Mouse (Mus musculus): Measurements from ENCODE around the gene Hoxd8.

The Hoxd8 gene

DNA sequence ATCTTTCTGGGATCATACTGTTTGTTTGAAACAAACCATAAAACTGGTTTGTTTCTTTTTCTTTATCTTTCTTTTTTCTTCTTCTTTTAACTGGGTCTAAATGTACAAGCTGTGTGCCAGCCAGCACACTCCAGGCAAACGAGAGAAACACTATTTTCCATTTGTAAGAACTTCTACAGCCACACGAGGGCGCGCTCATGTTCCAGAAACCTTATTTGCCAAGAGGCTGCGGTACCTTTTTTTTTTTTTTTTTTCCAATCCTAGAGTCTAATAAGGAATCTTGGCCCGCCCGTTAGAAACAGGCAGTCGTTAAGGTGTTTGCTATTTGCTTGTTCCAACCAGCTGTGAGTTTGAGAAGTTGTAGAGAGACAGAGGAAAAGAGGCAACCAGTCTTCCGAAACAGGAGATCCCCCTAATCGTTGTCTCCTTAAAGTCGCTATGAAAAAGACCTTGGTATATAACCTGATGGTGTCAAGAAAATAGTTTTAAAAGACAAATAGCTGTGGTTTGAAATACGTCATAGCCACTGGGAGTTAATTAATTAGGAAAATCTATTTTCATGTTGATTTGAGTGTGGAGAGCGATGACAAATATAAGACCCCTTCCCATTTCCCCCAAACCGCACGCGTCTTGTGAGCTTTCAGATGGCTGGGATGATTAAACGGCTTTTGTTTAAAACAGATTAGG, 18.0 kb upstream of the Hoxd8 start:
- DNase-seq (ENCODE audit: low spot score): no peak

GRCm38 (mm10) chr2:74686988-74687697, 17.3 kb upstream of the Hoxd8 start:
- no peak for DNase-seq (ENCODE audit: low spot score)

GRCm38 (mm10) chr2:74687698-74688555, 16.5 kb upstream of the Hoxd8 start:
- no peak for DNase-seq (ENCODE audit: low spot score)

DNA sequence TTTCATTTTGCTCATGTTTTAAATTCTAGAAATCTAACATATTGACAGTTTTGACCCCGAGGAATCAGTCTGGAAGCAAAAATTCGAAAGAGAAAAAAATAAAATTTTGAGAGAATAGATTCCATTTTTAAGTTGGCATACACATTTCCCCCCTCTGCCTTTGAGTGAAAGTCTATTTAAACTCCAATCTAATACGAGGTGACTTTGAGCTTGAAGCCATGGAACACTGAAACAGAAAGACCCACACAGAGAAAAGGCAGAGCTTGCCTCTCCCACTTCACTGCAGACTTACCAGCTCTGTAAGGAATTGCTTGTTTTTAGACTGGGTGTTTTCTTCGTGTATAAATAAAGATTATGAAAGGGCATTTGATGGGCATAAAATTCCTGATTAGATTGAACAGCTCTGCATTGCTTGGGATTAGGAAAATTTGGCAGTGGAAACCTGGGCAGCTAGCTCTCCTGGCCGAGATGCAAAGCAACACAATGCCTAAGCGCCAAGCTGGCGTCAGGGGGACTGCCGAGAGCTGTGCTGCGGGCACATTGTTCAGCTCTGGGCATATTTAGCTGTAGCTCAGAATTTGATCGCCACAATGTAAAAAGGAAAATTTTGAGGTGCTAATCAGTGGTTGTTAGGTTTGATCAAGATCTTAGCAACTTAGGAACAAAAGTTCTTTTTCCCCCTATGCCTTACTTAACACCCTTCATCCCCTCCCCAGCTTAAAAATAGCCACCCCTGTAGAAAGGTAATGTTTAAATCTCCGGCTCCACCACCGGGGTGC, 15.4 kb upstream of the Hoxd8 start:
- DNase-seq (ENCODE audit: low spot score): no peak

GRCm38 (mm10) chr2:74689574-74690337, 14.7 kb upstream of the Hoxd8 start:
- no peak for DNase-seq (ENCODE audit: low spot score)

GRCm38 (mm10) chr2:74690338-74690716, 14.1 kb upstream of the Hoxd8 start:
- no peak for DNase-seq (ENCODE audit: low spot score)

DNA sequence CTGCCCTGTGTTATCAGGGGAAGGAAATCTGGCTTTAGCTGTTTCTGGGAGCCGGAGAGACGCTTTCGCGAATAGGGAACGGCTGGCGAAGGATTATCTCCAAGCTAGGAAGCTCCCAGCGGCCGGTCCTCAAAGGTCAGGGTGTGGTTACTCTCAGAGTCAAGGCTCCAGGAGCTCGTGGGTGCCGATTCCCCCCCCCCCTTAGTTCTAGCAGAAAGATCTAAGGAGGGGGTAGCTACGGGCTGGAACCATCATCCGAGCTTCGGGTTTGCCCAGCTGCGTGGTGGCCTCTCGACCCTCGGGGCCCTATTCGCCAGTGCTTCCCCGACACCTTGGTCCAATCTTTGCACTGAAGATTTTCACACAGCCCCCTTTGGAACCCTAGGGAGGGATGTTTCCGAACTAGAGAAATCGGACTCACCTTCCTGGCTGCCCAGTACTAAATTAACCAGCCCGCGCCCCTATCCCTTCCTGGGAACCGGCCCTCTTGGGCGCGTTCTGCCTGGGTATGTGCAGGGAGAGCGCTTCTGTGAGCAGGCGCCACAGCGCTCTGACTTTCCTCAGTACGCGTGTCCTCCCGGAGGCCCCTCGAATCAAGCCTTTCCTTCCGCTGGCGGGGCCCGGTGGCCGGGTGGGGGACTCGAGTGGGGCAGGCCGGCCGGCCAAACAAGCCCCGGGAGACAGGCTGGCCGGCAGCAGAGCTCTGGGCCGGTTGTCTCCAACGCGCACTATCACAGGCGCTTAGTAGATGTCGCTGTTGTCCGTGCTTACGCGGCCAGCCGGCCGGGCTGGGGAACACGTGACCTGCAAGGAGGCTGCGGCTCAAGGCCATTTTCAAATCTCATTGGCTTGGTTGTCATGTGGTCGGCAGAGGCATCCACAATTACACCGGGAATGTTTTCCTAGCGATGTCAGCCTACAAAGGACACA, 13.1 kb upstream of the Hoxd8 start, which contains the start of gene Hoxd10:
Hoxd10 (plus strand) TSS at position 903 of the 930 bp plus-strand sequence.
- DNase-seq (ENCODE audit: low spot score): peak; percentile 75

GRCm38 (mm10) chr2:74691995-74692807, 12.2 kb upstream of the Hoxd8 start:
- DNase-seq (ENCODE audit: low spot score): no peak

- DNase-seq (ENCODE audit: low spot score): no peak
Observed at GRCm38 (mm10) chr2:74692808-74693431, 11.5 kb upstream of the Hoxd8 start.

- DNase-seq (ENCODE audit: low spot score): no peak
Observed at GRCm38 (mm10) chr2:74693432-74693827, 11.0 kb upstream of the Hoxd8 start.

DNA sequence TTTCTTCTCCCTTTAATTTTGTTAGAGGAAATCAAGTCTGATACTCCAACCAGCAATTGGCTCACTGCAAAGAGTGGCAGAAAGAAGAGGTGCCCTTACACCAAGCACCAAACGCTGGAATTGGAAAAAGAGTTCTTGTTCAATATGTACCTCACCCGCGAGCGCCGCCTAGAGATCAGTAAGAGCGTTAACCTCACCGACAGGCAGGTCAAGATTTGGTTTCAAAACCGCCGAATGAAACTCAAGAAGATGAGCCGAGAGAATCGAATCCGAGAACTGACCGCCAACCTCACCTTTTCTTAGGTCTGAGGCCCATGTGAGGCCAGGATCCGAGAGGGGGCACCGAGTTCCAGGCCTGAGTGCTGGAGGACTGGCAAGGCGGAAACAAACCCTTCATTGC, 10.3 kb upstream of the Hoxd8 start:
- no peak for DNase-seq (ENCODE audit: low spot score)

DNA sequence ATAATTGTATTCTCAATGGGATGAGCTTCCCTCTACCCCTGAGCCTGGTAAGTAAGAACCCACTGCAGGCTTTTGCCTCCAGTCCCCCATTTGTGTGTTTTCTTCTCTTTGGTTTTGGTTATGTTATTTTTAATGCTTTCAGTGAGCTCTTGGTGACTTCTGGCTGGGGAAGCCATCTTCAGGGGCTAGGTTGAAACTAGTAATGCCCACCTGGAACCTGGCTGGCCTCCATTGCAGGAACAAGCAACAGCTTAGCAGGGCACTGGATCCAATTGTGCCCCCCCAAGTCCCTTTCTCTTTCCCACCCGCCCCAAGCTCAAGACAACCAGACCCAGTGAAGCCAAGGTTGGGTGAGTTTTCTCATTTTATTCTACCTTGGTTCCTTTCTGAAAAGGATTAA, 9.0 kb upstream of the Hoxd8 start:
- DNase-seq (ENCODE audit: low spot score): no peak

DNA sequence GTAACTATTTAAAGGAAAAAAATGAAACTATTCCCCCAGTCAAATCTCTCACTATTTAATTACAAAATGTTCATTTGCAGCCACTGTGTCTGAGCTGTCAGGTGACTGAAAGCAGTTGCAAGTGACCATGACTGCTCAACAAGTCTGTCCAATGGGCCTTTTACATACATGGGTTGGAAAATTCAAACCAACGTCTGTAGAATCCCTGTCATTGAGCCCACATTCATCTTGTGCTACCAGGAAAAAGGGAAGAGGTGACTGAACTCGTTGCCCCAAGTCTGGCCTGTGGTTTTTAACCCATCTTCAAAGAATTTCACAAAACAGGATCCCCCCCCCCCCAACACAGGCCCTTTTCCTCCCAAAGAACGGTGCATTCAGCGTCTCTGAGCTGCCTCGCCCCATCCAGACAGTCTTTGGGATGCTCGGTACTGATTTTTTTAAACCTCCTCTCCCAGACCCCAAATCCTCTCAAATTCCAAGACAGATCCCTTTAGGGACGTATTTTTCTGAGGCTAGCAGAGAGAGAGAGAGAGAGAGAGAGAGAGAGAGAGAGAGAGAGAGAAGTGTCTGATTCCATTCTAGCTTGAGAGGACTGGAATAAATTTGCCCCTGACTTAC, 8.5 kb upstream of the Hoxd8 start:
- no peak for DNase-seq (ENCODE audit: low spot score)

DNA sequence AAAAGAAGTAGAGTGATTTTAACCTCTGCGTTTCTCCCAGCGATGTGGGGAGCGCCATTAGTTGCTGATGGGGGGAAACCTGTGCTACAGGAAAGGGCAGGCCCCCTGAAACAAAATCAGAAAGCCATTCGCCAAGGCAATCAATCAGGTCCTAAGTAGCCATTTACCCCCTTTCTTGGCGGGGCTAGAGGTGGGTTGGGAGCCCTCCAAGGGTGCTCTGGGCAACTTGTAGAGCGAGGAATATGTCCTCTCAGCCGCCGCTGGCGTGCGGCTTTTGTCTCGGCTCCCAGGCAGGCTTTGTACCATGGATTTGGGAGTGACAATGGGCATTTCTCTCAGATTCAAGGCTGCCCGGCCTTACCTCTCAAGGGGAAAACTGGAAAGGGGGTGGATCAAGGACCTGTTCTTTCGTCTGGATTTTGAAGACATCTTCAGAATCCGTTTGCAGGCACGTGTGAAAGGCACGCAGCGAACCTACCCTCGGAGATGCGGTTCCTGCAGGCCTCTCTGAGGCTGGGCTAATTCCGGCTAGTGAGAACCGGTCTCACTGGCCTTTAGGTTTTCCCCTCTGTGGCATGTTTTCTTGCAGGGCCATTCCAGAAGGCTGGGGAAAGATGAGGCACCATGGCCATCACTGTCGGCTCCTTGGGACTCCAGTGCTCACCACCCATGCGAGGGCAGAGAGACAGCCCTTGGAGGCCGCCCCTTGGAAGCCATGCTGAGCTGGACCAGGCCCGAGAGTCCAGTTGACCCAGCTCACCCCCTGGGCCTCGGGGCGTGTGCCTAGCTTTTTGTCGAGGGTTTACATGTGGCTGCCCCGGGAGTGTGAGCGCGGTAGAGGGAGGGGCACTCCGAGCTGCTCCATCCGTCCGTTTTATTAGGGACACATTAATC, 7.7 kb upstream of the Hoxd8 start:
- no peak for DNase-seq (ENCODE audit: low spot score)

DNA sequence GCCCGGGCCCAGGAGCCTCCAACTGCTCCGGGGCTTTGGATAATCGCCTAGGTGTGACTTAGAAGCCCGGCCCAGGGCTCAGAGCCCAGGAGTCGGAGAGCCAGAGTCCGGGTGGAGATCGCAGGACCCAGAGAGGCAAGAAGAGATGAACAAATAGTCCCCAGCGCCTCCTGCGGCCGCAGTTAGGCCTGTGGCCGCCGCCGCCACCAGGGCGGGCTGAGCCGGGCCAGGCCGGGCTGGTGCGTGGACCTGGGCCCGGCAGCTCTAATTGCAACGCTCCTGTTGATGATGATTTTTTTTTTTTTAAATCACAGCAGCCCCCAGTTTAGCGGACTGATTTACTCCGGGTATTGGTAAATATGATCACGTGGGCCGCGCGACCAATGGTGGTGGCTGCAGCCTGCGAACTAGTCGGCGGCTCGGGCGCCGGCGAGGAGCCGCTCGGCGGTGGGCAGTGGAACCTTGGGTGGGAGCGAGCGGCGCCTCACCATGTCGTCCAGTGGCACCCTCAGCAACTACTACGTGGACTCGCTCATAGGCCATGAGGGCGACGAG, 6.8 kb upstream of the Hoxd8 start, which contains the start of gene Hoxd9:
Hoxd9 (plus strand) TSS at position 161 of the 555 bp plus-strand sequence.
- DNase-seq (ENCODE audit: low spot score): peak; percentile 58

DNA sequence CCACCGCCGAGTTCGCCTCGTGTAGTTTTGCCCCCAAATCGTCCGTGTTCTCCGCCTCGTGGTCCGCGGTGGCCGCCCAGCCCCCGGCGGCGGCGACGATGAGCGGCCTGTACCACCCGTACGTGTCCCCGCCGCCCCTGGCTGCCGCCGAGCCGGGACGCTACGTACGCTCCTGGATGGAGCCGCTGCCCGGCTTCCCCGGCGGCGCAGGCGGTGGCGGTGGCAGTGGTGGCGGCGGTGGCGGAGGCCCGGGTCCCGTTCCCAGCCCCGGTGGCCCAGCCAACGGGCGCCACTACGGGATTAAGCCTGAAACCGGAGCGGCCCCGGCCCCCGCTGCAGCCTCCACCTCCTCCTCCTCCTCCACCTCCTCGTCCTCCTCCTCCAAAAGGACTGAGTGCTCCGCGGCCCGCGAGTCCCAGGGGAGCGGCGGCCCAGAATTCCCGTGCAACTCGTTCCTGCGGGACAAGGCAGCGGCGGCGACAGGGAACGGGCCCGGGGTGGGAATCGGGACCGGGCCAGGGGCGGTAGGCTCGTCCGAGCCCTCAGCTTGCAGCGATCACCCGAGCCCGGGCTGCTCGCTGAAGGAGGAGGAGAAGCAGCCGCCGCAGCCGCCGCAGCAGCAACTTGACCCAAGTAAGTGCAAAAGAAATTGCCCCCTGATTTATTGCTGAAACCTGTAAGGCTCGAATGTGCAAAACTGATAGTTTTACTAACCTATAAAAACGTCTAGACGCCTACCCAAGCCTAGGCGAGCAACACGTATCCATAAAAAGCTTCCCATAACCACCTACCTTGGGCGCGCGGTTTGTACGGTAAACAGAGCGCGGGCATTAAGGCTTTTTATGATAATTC, 6.0 kb upstream of the Hoxd8 start:
- DNase-seq (ENCODE audit: low spot score): no peak
